Mouse (Mus musculus): Measurements from ENCODE around the gene Atad5. TPM values are rescaled to one million over a fixed set of nuclear protein-coding genes. Genes with fewer than 3 reads are reported as not detected.

Atad5 gene
- polyA plus RNA-seq, 1 experiment from 2014 or later, result 16.2 TPM

- WGBS, result 64% methylated on average over 5 of the region's 5 CpGs
- H3K4me1 ChIP-seq (ENCODE audit: insufficient read depth), result no peaks in the 10 kb centered on the region
- no peaks in the 10 kb centered on the region for H3K9me3 ChIP-seq (ENCODE audit: low read depth, low read length)
- no peak overlapping the region for H3K4me2 ChIP-seq
- H3K27ac ChIP-seq (ENCODE audit: low read depth), result no peak overlapping the region
- H3K36me3 ChIP-seq (ENCODE audit: insufficient read depth), result no peaks in the 10 kb centered on the region
- no peak overlapping the region for H3K4me3 ChIP-seq (ENCODE audit: low read depth, low read length)
- TF ChIP-seq CTCF (IDR thresholded peaks at IDR 0.05; ENCODE audit: low read depth), result no peak
- ATAC-seq (ENCODE audit: insufficient read depth), result no peak
- H3K9ac ChIP-seq, result no peak overlapping the region
- peaks cover 27% of the 10 kb centered on the region for H3K27me3 ChIP-seq (ENCODE audit: insufficient read depth, low read length)
- DNase-seq, result no peak
Measured at GRCm38 (mm10) chr11:80150566-80150965, 61.4 kb downstream of the Atad5 start.

DNA sequence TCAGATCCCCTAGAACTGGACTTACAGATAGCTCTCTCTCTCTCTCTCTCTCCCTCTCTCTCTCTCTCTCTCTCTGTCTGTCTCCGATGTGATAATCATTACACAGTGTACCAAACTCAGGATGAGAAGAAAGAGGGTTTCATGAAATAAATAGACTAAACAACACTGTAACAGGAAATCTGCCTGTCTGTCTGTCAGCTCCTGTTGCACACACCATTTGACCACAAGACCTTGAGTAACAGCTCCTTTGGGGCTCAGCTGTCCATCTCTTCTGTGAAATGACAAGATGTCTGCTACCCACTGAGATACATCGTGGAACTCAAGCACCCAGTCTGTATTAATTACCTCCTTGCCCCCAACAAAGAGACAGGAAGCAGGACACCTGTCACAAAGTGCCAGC lies 62.3 kb downstream of the Atad5 start:
- no peak overlapping the region for H3K4me3 ChIP-seq (ENCODE audit: low read depth, low read length)
- no peak overlapping the region for H3K27ac ChIP-seq (ENCODE audit: low read depth)
- H3K27me3 ChIP-seq (ENCODE audit: insufficient read depth, low read length), result peaks cover 32% of the 10 kb centered on the region
- H3K9ac ChIP-seq, result no peak overlapping the region
- ATAC-seq (ENCODE audit: insufficient read depth), result no peak
- H3K4me1 ChIP-seq (ENCODE audit: insufficient read depth), result no peaks in the 10 kb centered on the region
- no peak overlapping the region for H3K4me2 ChIP-seq
- TF ChIP-seq CTCF (IDR thresholded peaks at IDR 0.05; ENCODE audit: low read depth), result no peak
- H3K36me3 ChIP-seq (ENCODE audit: insufficient read depth), result no peaks in the 10 kb centered on the region
- 49% methylated on average over 2 of the region's 2 CpGs for WGBS
- no peak for DNase-seq
- H3K9me3 ChIP-seq (ENCODE audit: low read depth, low read length), result no peaks in the 10 kb centered on the region

DNA sequence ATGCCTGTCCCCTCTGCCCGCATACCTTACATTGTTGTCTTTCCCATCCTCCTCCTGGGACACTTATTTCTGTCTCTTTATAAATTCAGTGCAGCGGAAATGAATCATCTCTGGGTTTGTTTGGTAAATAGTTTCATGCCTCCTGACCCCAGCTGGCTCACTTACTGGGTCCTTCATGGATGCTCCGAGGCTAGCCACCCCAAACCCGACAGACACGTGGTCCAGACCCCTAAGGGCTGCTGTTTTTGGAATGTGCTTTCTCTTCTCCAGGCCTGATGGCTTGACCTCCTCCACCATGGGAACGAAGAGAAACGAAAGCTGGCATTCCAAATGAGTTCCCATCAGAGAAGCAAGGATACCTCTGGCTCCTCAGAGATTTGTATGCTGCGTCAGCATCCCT lies 63.2 kb downstream of the Atad5 start:
- no peak for ATAC-seq (ENCODE audit: insufficient read depth)
- Histone ChIP-seq H3K9me3 (ENCODE audit: low read depth, low read length) (no peaks in the 10 kb centered on the region), H3K4me1 (ENCODE audit: insufficient read depth) (no peaks in the 10 kb centered on the region), H3K4me3 (ENCODE audit: low read depth, low read length) (no peak overlapping the region), H3K9ac (no peak overlapping the region), H3K4me2 (no peak overlapping the region), H3K27me3 (ENCODE audit: insufficient read depth, low read length) (peaks cover 32% of the 10 kb centered on the region), H3K36me3 (ENCODE audit: insufficient read depth) (no peaks in the 10 kb centered on the region), H3K27ac (ENCODE audit: low read depth) (no peak overlapping the region)
- DNase-seq, result no peak
- WGBS, result 66% methylated on average over 8 of the region's 8 CpGs
- no peak for TF ChIP-seq CTCF (IDR thresholded peaks at IDR 0.05; ENCODE audit: low read depth)

- WGBS, result 3% methylated on average over 47 of the region's 47 CpGs
- H3K27ac ChIP-seq (ENCODE audit: low read depth), result no peak within 1 kb of the TSS
- H3K4me3 ChIP-seq (ENCODE audit: low read depth, low read length), result peak within 1 kb of the TSS; percentile 51
- no peaks in the 10 kb centered on the region for H3K36me3 ChIP-seq (ENCODE audit: insufficient read depth)
- ATAC-seq (ENCODE audit: insufficient read depth), result peak; percentile 95
- no peaks in the 10 kb centered on the region for H3K4me1 ChIP-seq (ENCODE audit: insufficient read depth)
- no peaks in the 10 kb centered on the region for H3K9me3 ChIP-seq (ENCODE audit: low read depth, low read length)
- peak; percentile 91 for DNase-seq
- TF ChIP-seq CTCF (IDR thresholded peaks at IDR 0.05; ENCODE audit: low read depth), result no peak
- peak within 1 kb of the TSS; percentile 43; the same call in 1 of the 2 replicates for H3K9ac ChIP-seq
- peak within 1 kb of the TSS; percentile 72 for H3K4me2 ChIP-seq
- H3K27me3 ChIP-seq (ENCODE audit: insufficient read depth, low read length), result peaks cover 32% of the 10 kb centered on the region
Measured at GRCm38 (mm10) chr11:80153857-80154495, 64.8 kb downstream of the Atad5 start, which contains the start of gene Adap2. Adap2 (plus strand) TSS chr11:80154105.

GRCm38 (mm10) chr11:80154501-80154900 lies 65.3 kb downstream of the Atad5 start:
- no peak for ATAC-seq (ENCODE audit: insufficient read depth)
- H3K36me3 ChIP-seq (ENCODE audit: insufficient read depth), result no peaks in the 10 kb centered on the region
- peak overlapping the region; percentile 51 for H3K4me3 ChIP-seq (ENCODE audit: low read depth, low read length)
- no peak for DNase-seq
- H3K4me1 ChIP-seq (ENCODE audit: insufficient read depth), result no peaks in the 10 kb centered on the region
- H3K4me2 ChIP-seq, result peak overlapping the region; percentile 72
- TF ChIP-seq CTCF (IDR thresholded peaks at IDR 0.05; ENCODE audit: low read depth), result no peak
- WGBS, result 23% methylated on average over 25 of the region's 25 CpGs
- H3K9me3 ChIP-seq (ENCODE audit: low read depth, low read length), result no peaks in the 10 kb centered on the region
- H3K9ac ChIP-seq, result peak overlapping the region; percentile 43; the same call in 1 of the 2 replicates
- peaks cover 32% of the 10 kb centered on the region for H3K27me3 ChIP-seq (ENCODE audit: insufficient read depth, low read length)
- no peak overlapping the region for H3K27ac ChIP-seq (ENCODE audit: low read depth)

- DNase-seq, result no peak
- Histone ChIP-seq H3K27ac (ENCODE audit: low read depth) (no peak overlapping the region), H3K9ac (no peak overlapping the region), H3K36me3 (ENCODE audit: insufficient read depth) (no peaks in the 10 kb centered on the region), H3K27me3 (ENCODE audit: insufficient read depth, low read length) (peaks cover 32% of the 10 kb centered on the region), H3K4me2 (no peak overlapping the region), H3K4me1 (ENCODE audit: insufficient read depth) (no peaks in the 10 kb centered on the region), H3K9me3 (ENCODE audit: low read depth, low read length) (no peaks in the 10 kb centered on the region), H3K4me3 (ENCODE audit: low read depth, low read length) (no peak overlapping the region)
- no peak for TF ChIP-seq CTCF (IDR thresholded peaks at IDR 0.05; ENCODE audit: low read depth)
- WGBS, result 82% methylated on average over 8 of the region's 8 CpGs
- ATAC-seq (ENCODE audit: insufficient read depth), result no peak
Measured at GRCm38 (mm10) chr11:80155541-80155940, 66.3 kb downstream of the Atad5 start.

- Histone ChIP-seq H3K4me1 (ENCODE audit: insufficient read depth) (no peaks in the 10 kb centered on the region), H3K9ac (no peak overlapping the region), H3K4me2 (no peak overlapping the region), H3K9me3 (ENCODE audit: low read depth, low read length) (no peaks in the 10 kb centered on the region), H3K4me3 (ENCODE audit: low read depth, low read length) (no peak overlapping the region), H3K36me3 (ENCODE audit: insufficient read depth) (no peaks in the 10 kb centered on the region), H3K27me3 (ENCODE audit: insufficient read depth, low read length) (peaks cover 32% of the 10 kb centered on the region), H3K27ac (ENCODE audit: low read depth) (no peak overlapping the region)
- 84% methylated on average over 4 of the region's 4 CpGs for WGBS
- no peak for TF ChIP-seq CTCF (IDR thresholded peaks at IDR 0.05; ENCODE audit: low read depth)
- ATAC-seq (ENCODE audit: insufficient read depth) (no peak), DNase-seq (no peak)
Measured at GRCm38 (mm10) chr11:80155961-80156360, 66.8 kb downstream of the Atad5 start.

Measured in lung, embryonic 14.5 days (tissue).